ENCODE assay signal across 13 mouse cellular contexts in the genomic region with DNA sequence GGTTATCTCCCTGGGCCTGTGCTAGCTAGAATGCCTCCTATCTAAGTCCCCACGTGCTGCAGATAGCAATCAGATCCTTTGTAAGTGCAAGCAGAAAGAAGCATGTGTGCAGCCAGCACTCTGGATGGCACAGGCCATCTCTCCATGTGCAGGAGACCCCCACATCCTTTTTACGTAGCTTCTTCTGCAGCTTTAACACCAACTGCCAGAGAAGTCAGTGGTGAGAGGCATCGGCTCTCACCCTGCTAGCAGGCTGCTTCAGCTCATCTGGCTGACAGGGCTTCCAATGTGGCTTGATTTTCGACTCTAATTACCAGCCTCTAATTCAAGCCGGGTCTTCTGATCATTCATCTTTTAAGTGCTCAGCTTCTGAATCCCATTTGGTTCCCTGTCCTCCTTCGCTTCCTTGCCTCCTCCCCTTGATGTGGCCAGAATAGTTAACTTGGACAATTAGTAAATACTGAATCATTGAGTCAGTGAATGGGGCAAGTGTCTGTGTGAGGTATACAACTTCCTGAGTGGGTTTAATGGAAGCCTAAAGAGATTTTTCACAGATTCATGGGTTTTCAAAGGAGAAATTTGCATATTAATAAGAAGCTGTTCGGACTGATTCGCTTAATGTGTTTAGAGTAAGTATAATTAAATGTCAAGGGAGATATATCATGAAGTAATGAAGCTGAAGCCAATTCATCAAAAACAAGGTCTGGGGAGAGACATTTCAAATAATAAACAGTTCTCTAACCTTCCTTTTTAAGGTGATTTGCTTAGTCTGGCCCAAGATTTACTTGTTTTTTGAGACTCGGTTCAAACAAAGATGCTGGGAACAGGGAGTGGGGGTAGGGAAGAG. TPM values are rescaled to one million over a fixed set of nuclear protein-coding genes. Genes with fewer than 3 reads are reported as not detected.
DNase-seq lines count a peak whose midpoint lies in the region; ATAC-seq lines count a peak whose summit lies in the region.
"Had no signal": no experiment of that assay in that cellular context is flagged by ENCODE, and none has a peak within 500 bp of the region (broad histone marks: within the 10 kb centered on the region; RNA-seq: fewer than 3 reads in every experiment).

No protein-coding gene starts in this region.

- peaks cover 21% of the 10 kb centered on the region for H3K4me1 ChIP-seq in forebrain, embryonic 15.5 days
- H3K4me1 ChIP-seq in midbrain, embryonic 10.5 days: peaks cover 40% of the 10 kb centered on the region
- peaks cover 10% of the 10 kb centered on the region for H3K4me1 ChIP-seq in neural tube, embryonic 14.5 days (ENCODE audit: control insufficient read depth, insufficient read depth, low read length)
- no peaks in the 10 kb centered on the region for H3K4me1 ChIP-seq in kidney, embryonic 16.5 days (ENCODE audit: insufficient read depth, low read length)
- H3K4me1 ChIP-seq: liver, embryonic 12.5 days had no signal

- 5% methylated on average over 9 of the region's 9 CpGs for WGBS in forebrain, embryonic 15.5 days
- WGBS in midbrain, embryonic 10.5 days: 26% methylated on average over 9 of the region's 9 CpGs
- 12% methylated on average over 9 of the region's 9 CpGs for WGBS in neural tube, embryonic 14.5 days
- 31% methylated on average over 9 of the region's 9 CpGs for WGBS in kidney, embryonic 16.5 days

- H3K27me3 ChIP-seq in forebrain, embryonic 15.5 days: 0 out of 2 replicates have a peak, but pooled peaks cover 5% of the 10 kb centered on the region
- H3K27me3 ChIP-seq in midbrain, embryonic 10.5 days (ENCODE audit: low read depth, poor library complexity, severe bottlenecking): peaks cover 23% of the 10 kb centered on the region
- H3K27me3 ChIP-seq in neural tube, embryonic 14.5 days (ENCODE audit: control insufficient read depth, insufficient read depth, low read length): no peaks in the 10 kb centered on the region
- no peaks in the 10 kb centered on the region for H3K27me3 ChIP-seq in kidney, embryonic 16.5 days (ENCODE audit: insufficient read depth, low read length)
- H3K27me3 ChIP-seq: Patski had no signal

- H3K36me3 ChIP-seq in forebrain, embryonic 15.5 days: no peaks in the 10 kb centered on the region
- H3K36me3 ChIP-seq in midbrain, embryonic 10.5 days: no peaks in the 10 kb centered on the region
- H3K36me3 ChIP-seq in neural tube, embryonic 14.5 days (ENCODE audit: control insufficient read depth, insufficient read depth, low read length): no peaks in the 10 kb centered on the region
- H3K36me3 ChIP-seq in kidney, embryonic 16.5 days (ENCODE audit: insufficient read depth, low read length): no peaks in the 10 kb centered on the region
- H3K36me3 ChIP-seq: liver, embryonic 12.5 days had no signal

- peak; percentile 26 for DNase-seq in embryo, embryonic 9.5 days (ENCODE audit: extremely low spot score)
- DNase-seq in midbrain, embryonic 10.5 days (ENCODE audit: low spot score): peak; percentile 33
- DNase-seq in urinary bladder, adult 18-20 months (ENCODE audit: low spot score in 2 of 2): no peak
- DNase-seq in urinary bladder, postnatal 25 days (ENCODE audit: low spot score): no peak
- DNase-seq: adrenal gland, postnatal 10 days; lung, postnatal 14 days; thymus, postnatal 36 days had no signal

- H3K4me3 ChIP-seq in forebrain, embryonic 15.5 days: no peak overlapping the region
- H3K4me3 ChIP-seq in midbrain, embryonic 10.5 days: no peak overlapping the region
- H3K4me3 ChIP-seq in neural tube, embryonic 14.5 days (ENCODE audit: low read depth, low read length): no peak overlapping the region
- H3K4me3 ChIP-seq in kidney, embryonic 16.5 days (ENCODE audit: low read length): no peak overlapping the region
- H3K4me3 ChIP-seq: liver, embryonic 12.5 days had no signal

- peak overlapping the region; percentile 12; the same call in 1 of the 2 replicates for H3K4me2 ChIP-seq in forebrain, embryonic 15.5 days (replicated peaks)
- 0 out of 2 replicates have a peak overlapping the region, but pooled peaks have one; percentile 12 for H3K4me2 ChIP-seq in neural tube, embryonic 14.5 days (ENCODE audit: low read depth, low read length)
- no peak overlapping the region for H3K4me2 ChIP-seq in kidney, embryonic 16.5 days (replicated peaks; ENCODE audit: low read depth, low read length)
- H3K4me2 ChIP-seq: liver, embryonic 12.5 days had no signal

- peak overlapping the region; percentile 44 for H3K27ac ChIP-seq in forebrain, embryonic 15.5 days (replicated peaks)
- H3K27ac ChIP-seq in midbrain, embryonic 10.5 days (replicated peaks): peak overlapping the region; percentile 71
- H3K27ac ChIP-seq in neural tube, embryonic 14.5 days (ENCODE audit: low read depth, low read length): peak overlapping the region; percentile 55; the same call in 1 of the 2 replicates
- H3K27ac ChIP-seq in kidney, embryonic 16.5 days (ENCODE audit: low read length): no peak overlapping the region
- H3K27ac ChIP-seq: kidney, postnatal 0 days; liver, embryonic 12.5 days had no signal

- H3K9ac ChIP-seq in forebrain, embryonic 15.5 days (replicated peaks): no peak overlapping the region
- no peak overlapping the region for H3K9ac ChIP-seq in neural tube, embryonic 14.5 days (replicated peaks; ENCODE audit: low read depth, low read length)
- H3K9ac ChIP-seq in kidney, embryonic 16.5 days (replicated peaks; ENCODE audit: low read length): no peak overlapping the region
- H3K9ac ChIP-seq: liver, embryonic 12.5 days had no signal

- peak; percentile 71 for ATAC-seq in forebrain, embryonic 15.5 days (replicated peaks)
- peak; percentile 75 for ATAC-seq in neural tube, embryonic 14.5 days (ENCODE audit: low read depth)
- no peak for ATAC-seq in kidney, embryonic 16.5 days (ENCODE audit: low FRiP score, low TSS enrichment)
- ATAC-seq: liver, embryonic 12.5 days; Patski had no signal

- H3K9me3 ChIP-seq in forebrain, embryonic 15.5 days: no peaks in the 10 kb centered on the region
- H3K9me3 ChIP-seq in midbrain, embryonic 10.5 days (replicated peaks): no peaks in the 10 kb centered on the region
- no peaks in the 10 kb centered on the region for H3K9me3 ChIP-seq in neural tube, embryonic 14.5 days (ENCODE audit: control insufficient read depth, low read length)
- H3K9me3 ChIP-seq in kidney, embryonic 16.5 days (ENCODE audit: low read length): no peaks in the 10 kb centered on the region
- H3K9me3 ChIP-seq: liver, embryonic 12.5 days had no signal

RNA-seq across cellular contexts. Expression of gene F930015N05Rik, which starts 53.4 kb away (rescaled TPM):
- polyA plus RNA-seq in forebrain, embryonic 15.5 days (2015; fragmentation: Nextera tagmentation; extraction: Ambion mirVana): 0.27 and 0.45 TPM in 2 replicates
- 1.9 and 2.3 TPM in 2 replicates for polyA plus RNA-seq in midbrain, embryonic 10.5 days (2016; fragmentation: Nextera tagmentation; extraction: Ambion mirVana)
- polyA plus RNA-seq in neural tube, embryonic 14.5 days (2014; fragmentation: Nextera tagmentation; extraction: Ambion mirVana): 0.86 and 2.3 TPM in 2 replicates
- 0.22 and 0.25 TPM in 2 replicates for polyA plus RNA-seq in kidney, embryonic 16.5 days (2015; fragmentation: Nextera tagmentation; extraction: Ambion mirVana)

RNA-seq across cellular contexts. Expression of gene Hs3st3a1, which starts 54.7 kb away (rescaled TPM):
- 0.11 and 0.31 TPM in 2 replicates for polyA plus RNA-seq in forebrain, embryonic 15.5 days (2015; fragmentation: Nextera tagmentation; extraction: Ambion mirVana)
- 1.7 and 1.9 TPM in 2 replicates for polyA plus RNA-seq in midbrain, embryonic 10.5 days (2016; fragmentation: Nextera tagmentation; extraction: Ambion mirVana)
- polyA plus RNA-seq in neural tube, embryonic 14.5 days (2014; fragmentation: Nextera tagmentation; extraction: Ambion mirVana): 1.5 and 1.8 TPM in 2 replicates
- polyA plus RNA-seq in kidney, embryonic 16.5 days (2015; fragmentation: Nextera tagmentation; extraction: Ambion mirVana): 1.6 and 1.9 TPM in 2 replicates

Comparison
In these comparisons a context has a peak if more than half of its experiments do, and no peak if none do; other contexts are left out.
1. DNase-seq: peak in embryo, embryonic 9.5 days (single experiment) and midbrain, embryonic 10.5 days (single experiment); none in urinary bladder, adult 18-20 months (0 of 2) and urinary bladder, postnatal 25 days (single experiment).